Mouse (Mus musculus) forebrain, postnatal 0 days (tissue): ENCODE measurements around the gene Tmem189. TPM values are rescaled to one million over a fixed set of nuclear protein-coding genes. Genes with fewer than 3 reads are reported as not detected.

Source experiments
- ATAC-seq: fragments of 200-750 bp; cut with Nextera tagmentation; 2 replicates; pipeline ENCODE4 v1.8.0; 2017; ENCODE audit warnings: mild to moderate bottlenecking, moderate library complexity
- DNase-seq: peaks from one replicate; pipeline ENCODE4 v3.0.0-alpha.2; 2015
- H3K27ac ChIP-seq: fragments of 300-500 bp; sonication (generic); 2 replicates; pipeline ENCODE4 v1.5.1; 2014; ENCODE audit warnings: low read depth, mild to moderate bottlenecking, antibody characterized with exemption, low read length, moderate library complexity, mixed read lengths
- H3K27me3 ChIP-seq: fragments of 300-500 bp; sonication (generic); 2 replicates; pipeline ENCODE4 v1.6.1; 2014; ENCODE audit warnings: mild to moderate bottlenecking, low read length, mixed read lengths; ENCODE audit not compliant: insufficient read depth
- H3K36me3 ChIP-seq: fragments of 300-500 bp; sonication (generic); 2 replicates; pipeline ENCODE4 v1.6.1; 2014; ENCODE audit warnings: mild to moderate bottlenecking, moderate library complexity; ENCODE audit not compliant: insufficient read depth
- H3K4me1 ChIP-seq: fragments of 300-500 bp; sonication (generic); 2 replicates; pipeline ENCODE4 v1.6.1; 2014; ENCODE audit warnings: antibody characterized with exemption; ENCODE audit not compliant: insufficient read depth
- H3K4me2 ChIP-seq: fragments of 300-500 bp; sonication (generic); 2 replicates; pipeline ENCODE4 v1.6.1; 2014; ENCODE audit warnings: low read depth, mild to moderate bottlenecking, moderate library complexity
- H3K4me3 ChIP-seq: fragments of 300-500 bp; sonication (generic); 2 replicates; pipeline ENCODE4 v1.5.1; 2014; ENCODE audit warnings: low read depth, low read length, mixed read lengths
- H3K9ac ChIP-seq: fragments of 300-500 bp; sonication (generic); 2 replicates; pipeline ENCODE4 v1.6.1; 2014; ENCODE audit warnings: mild to moderate bottlenecking
- H3K9me3 ChIP-seq: fragments of 300-500 bp; sonication (generic); 2 replicates; pipeline ENCODE4 v1.6.1; 2016; ENCODE audit warnings: low read length
- CTCF ChIP-seq: sonication (generic); IDR thresholded peaks from 2 replicates; pipeline ENCODE4 v1.5.1; 2016; ENCODE audit warnings: antibody characterized with exemption, control low read depth, low read depth
- WGBS: fragments of 180-500 bp; shearing (Covaris S2); extraction: QIAGEN DNeasy Blood & Tissue Kit; methylation state at CpG from one replicate; pipeline ENCODE4 v1.1.7; 2014; 5-methylcytosine and 5-hydroxymethylcytosine counted together
- microRNA-seq, 2 experiments: library from miRNA; unstranded; fragments of <30 nt; microRNA quantifications; one replicate each; pipeline ENCODE4; 2016
- polyA plus RNA-seq: library from polyadenylated mRNA; unstranded; fragments of >200 nt; fragmentation: Nextera tagmentation; extraction: Ambion mirVana; gene quantifications from 2 replicates; pipeline ENCODE4 v1.2.1, GENCODE M21; 2015
- total RNA-seq: library from RNA; depleted of rRNA; stranded (reverse); fragments of >200 nt; gene quantifications from 2 replicates; pipeline ENCODE4 v1.2.3, GENCODE M21; 2014; rRNA removed

The Tmem189 gene
- total and polyA plus RNA-seq, 2 experiments from 2014 or later = 38.4 to 39.5 TPM

DNA sequence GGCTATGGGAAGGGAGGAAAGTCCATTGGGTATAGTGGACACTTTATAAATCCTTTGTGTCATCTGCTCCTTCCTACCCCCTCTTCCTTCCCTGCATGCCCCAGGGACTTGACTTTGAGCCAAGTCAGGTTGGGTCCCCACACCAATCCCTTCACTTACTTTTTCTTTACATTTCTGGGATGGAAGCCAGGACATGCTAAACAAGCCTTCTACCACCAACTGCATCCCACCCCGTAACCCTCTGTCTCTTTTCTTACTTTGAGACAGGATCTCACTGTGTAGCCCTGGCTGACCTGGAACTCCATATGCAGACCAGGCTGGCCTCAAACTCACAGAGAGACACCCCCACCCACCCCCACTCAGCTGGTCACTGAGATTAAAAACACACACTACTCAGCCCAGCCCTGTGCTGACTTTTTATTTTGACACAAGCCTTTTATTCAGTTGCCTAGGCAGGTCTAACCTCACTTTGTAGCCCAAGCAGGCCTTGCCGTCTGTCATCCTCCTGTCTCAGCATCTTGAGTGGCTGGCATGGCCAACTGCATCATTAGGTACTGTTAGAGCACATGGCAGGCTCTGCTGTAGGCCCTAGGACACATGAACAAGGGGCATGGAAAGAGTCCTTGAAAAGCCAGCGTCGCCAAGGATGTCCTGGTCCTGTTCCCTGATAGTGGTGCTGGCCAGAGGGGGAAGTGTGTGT is 95.9 kb downstream of the Tmem189 start:
- Histone ChIP-seq H3K9ac (no peak overlapping the region), H3K9me3 (no peaks in the 10 kb centered on the region), H3K4me1 (no peaks in the 10 kb centered on the region), H3K4me2 (no peak overlapping the region), H3K36me3 (no peaks in the 10 kb centered on the region), H3K27me3 (no peaks in the 10 kb centered on the region; the same call in 1 of the 2 replicates), H3K4me3 (no peak overlapping the region), H3K27ac (peak overlapping the region; percentile 30; the same call in 1 of the 2 replicates)
- 71% methylated on average over 4 of the region's 4 CpGs for WGBS
- TF ChIP-seq CTCF = no peak
- DNase-seq (no peak), ATAC-seq (no peak)

Small RNAs within 50 kb of the gene (microRNA-seq; reads per million reads assigned to microRNA genes)
- 0 reads per million in 2 experiments for gene Gm22355

Other genes starting within 250 kb of the Tmem189 start
- gene Rnf114, start 197.2 kb downstream of the Tmem189 start, total RNA-seq = 66.1 and 79.5 TPM in 2 replicates
- 84.5 and 88.6 TPM in 2 replicates for gene Rnf114, start 197.2 kb downstream of the Tmem189 start, polyA plus RNA-seq
- gene Spata2, start 196.9 kb downstream of the Tmem189 start, total RNA-seq = 26.9 and 28.9 TPM in 2 replicates
- gene Spata2, start 196.9 kb downstream of the Tmem189 start, polyA plus RNA-seq = 31.8 and 36.6 TPM in 2 replicates
- 1.3 and 1.4 TPM in 2 replicates for gene Snai1, start 151.6 kb downstream of the Tmem189 start, total RNA-seq
- 3.3 and 4.4 TPM in 2 replicates for gene Snai1, start 151.6 kb downstream of the Tmem189 start, polyA plus RNA-seq
- gene Ube2v1, start 57.7 kb downstream of the Tmem189 start, total RNA-seq = 161 TPM in 2 replicates
- gene Ube2v1, start 57.7 kb downstream of the Tmem189 start, polyA plus RNA-seq = 328 and 369 TPM in 2 replicates
- not detected in 2 replicates for gene Gm20431, start 28.3 kb downstream of the Tmem189 start, total RNA-seq
- 7.5 and 9.7 TPM in 2 replicates for gene Gm20431, start 28.3 kb downstream of the Tmem189 start, polyA plus RNA-seq
- gene Cebpb, start 907 bp downstream of the Tmem189 start, total RNA-seq = 4.2 and 5.7 TPM in 2 replicates
- 4.3 and 4.5 TPM in 2 replicates for gene Cebpb, start 907 bp downstream of the Tmem189 start, polyA plus RNA-seq
- 34.8 and 47.0 TPM in 2 replicates for gene Ptpn1, start 242.2 kb upstream of the Tmem189 start, total RNA-seq
- 70.6 and 75.4 TPM in 2 replicates for gene Ptpn1, start 242.2 kb upstream of the Tmem189 start, polyA plus RNA-seq